Mouse (Mus musculus) liver, postnatal 0 days (tissue): ENCODE data around the gene Armh3. TPM values are rescaled to one million over a fixed set of nuclear protein-coding genes. Genes with fewer than 3 reads are reported as not detected.
"Not testable (repeated sequence)": the region's sequence is repeated elsewhere in the genome, so short reads cannot be mapped to it uniquely, and the experiment has no call there.

ENCODE experiments used
- ATAC-seq: fragments of 200-750 bp; cut with Nextera tagmentation; 2 replicates; pipeline ENCODE4 v1.8.0; 2017; ENCODE audit warnings: mild to moderate bottlenecking, moderate library complexity
- DNase-seq: peaks from one replicate; pipeline ENCODE4 v3.0.0-alpha.2; 2016
- H3K27ac ChIP-seq: fragments of 300-500 bp; sonication (generic); 2 replicates; pipeline ENCODE4 v1.5.1; 2014; ENCODE audit warnings: antibody characterized with exemption, moderate library complexity, mild to moderate bottlenecking, low read depth
- H3K27me3 ChIP-seq: fragments of 300-500 bp; sonication (generic); 2 replicates; pipeline ENCODE4 v1.6.1; 2014; ENCODE audit warnings: low read length, control low read depth, mixed read lengths; ENCODE audit not compliant: insufficient read depth
- H3K36me3 ChIP-seq: fragments of 300-500 bp; sonication (generic); replicated peaks from 2 replicates; pipeline ENCODE4 v1.6.1; 2014; ENCODE audit warnings: mild to moderate bottlenecking, control low read depth, low read length, moderate library complexity, mixed read lengths; ENCODE audit not compliant: insufficient read depth
- H3K4me1 ChIP-seq: fragments of 300-500 bp; sonication (generic); 2 replicates; pipeline ENCODE4 v1.6.1; 2014; ENCODE audit warnings: antibody characterized with exemption, mild to moderate bottlenecking, control low read depth; ENCODE audit not compliant: insufficient read depth
- H3K4me2 ChIP-seq: fragments of 300-500 bp; sonication (generic); 2 replicates; pipeline ENCODE4 v1.6.1; 2014; ENCODE audit warnings: low read depth, mild to moderate bottlenecking, low read length, moderate library complexity, mixed read lengths
- H3K4me3 ChIP-seq: fragments of 300-500 bp; sonication (generic); 2 replicates; pipeline ENCODE4 v1.5.1; 2014; ENCODE audit warnings: low read depth, low read length
- H3K9ac ChIP-seq: fragments of 300-500 bp; sonication (generic); replicated peaks from 2 replicates; pipeline ENCODE4 v1.6.1; 2014; ENCODE audit warnings: mild to moderate bottlenecking, moderate library complexity
- H3K9me3 ChIP-seq: fragments of 300-500 bp; sonication (generic); 2 replicates; pipeline ENCODE4 v1.6.1; 2016; ENCODE audit warnings: mild to moderate bottlenecking, control low read depth, low read length, mixed read lengths
- CTCF ChIP-seq: sonication (generic); IDR thresholded peaks from 2 replicates; pipeline ENCODE4 v1.5.1; 2016; ENCODE audit warnings: antibody characterized with exemption, low read depth
- EP300 ChIP-seq: IDR thresholded peaks from 2 replicates; pipeline ENCODE4 v1.6.1; 2016; ENCODE audit warnings: antibody characterized with exemption, low read depth, mild to moderate bottlenecking
- WGBS: fragments of 180-500 bp; shearing (Covaris S2); extraction: QIAGEN DNeasy Blood & Tissue Kit; methylation state at CpG from one replicate; pipeline ENCODE4 v1.1.7; 2014; ENCODE audit not compliant: insufficient replicate concordance; 5-methylcytosine and 5-hydroxymethylcytosine counted together
- polyA plus RNA-seq: library from polyadenylated mRNA; unstranded; fragments of >200 nt; fragmentation: Nextera tagmentation; extraction: Ambion mirVana; gene quantifications from 2 replicates; pipeline ENCODE4 v1.2.1, GENCODE M21; 2015

Gene Armh3
- polyA plus RNA-seq, 1 experiment from 2014 or later = 3.5 TPM

DNA sequence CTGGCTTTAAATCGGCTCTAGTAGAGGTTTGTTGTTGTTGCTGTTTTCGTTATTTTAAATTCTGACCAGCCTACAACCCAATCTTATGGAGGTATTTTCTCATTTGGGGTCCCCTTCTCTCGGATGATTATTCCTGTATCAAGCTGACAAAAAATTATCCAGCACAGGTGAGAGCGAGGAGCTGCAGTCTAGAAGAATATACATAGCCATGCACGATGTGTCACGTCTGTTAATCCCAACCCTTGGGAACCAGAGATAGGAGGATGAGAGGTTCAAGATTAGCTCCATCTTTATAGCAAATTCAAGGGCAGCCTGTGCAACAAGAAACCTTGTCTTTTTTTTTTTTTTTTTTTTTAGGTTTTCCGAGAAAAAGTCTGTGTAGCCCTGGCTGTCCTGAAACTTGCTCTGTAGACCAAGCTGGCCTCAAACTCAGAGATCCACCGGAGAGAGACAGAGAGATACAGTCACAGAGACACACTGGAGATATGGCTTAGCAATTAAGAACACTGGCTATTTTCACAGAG is 468 bp upstream of the Armh3 start:
- WGBS = 9% methylated on average over 8 of the region's 8 CpGs
- DNase-seq (no peak), ATAC-seq (no peak)
- no peaks in the 10 kb centered on the region for H3K9me3 ChIP-seq
- no peak for TF ChIP-seq CTCF
- no peak for TF ChIP-seq EP300
- peak overlapping the region; percentile 62 for H3K4me3 ChIP-seq
- peak overlapping the region; percentile 85 for H3K4me2 ChIP-seq
- H3K4me1 ChIP-seq = peaks cover 9% of the 10 kb centered on the region
- H3K9ac ChIP-seq = peak overlapping the region; percentile 75
- no peak overlapping the region; the same call in 1 of the 2 replicates for H3K27ac ChIP-seq
- H3K27me3 ChIP-seq = no peaks in the 10 kb centered on the region
- H3K36me3 ChIP-seq = no peaks in the 10 kb centered on the region

DNA sequence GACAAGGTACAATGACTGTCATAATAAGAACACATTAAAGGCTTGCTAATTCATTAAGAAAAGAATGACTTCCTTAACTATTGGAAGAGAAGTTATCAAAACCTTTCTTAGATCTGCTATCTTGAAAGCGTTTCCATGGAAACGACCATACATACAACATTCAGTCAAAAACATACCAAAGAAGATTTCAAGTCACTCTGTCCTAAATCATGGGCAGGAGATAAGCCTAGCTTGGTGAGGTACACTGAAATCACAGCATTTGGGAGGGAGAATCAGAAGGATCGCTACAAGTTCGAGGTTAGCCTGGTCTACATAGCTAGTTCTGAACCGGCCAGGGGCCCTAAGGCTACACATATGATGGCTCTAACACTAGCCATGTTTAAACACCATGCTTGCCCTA is 923 bp downstream of the Armh3 start:
- H3K9ac ChIP-seq = peak overlapping the region; percentile 75
- peak overlapping the region; percentile 85 for H3K4me2 ChIP-seq
- peaks cover 6% of the 10 kb centered on the region for H3K4me1 ChIP-seq
- no peaks in the 10 kb centered on the region for H3K36me3 ChIP-seq
- DNase-seq = no peak
- H3K9me3 ChIP-seq = no peaks in the 10 kb centered on the region
- 44% methylated on average over 5 of the region's 5 CpGs for WGBS
- no peaks in the 10 kb centered on the region for H3K27me3 ChIP-seq
- peak overlapping the region; percentile 90 for H3K27ac ChIP-seq
- peak overlapping the region; percentile 62 for H3K4me3 ChIP-seq
- ATAC-seq = no peak
- no peak for TF ChIP-seq EP300
- no peak for TF ChIP-seq CTCF

- no peak overlapping the region for H3K4me3 ChIP-seq
- H3K27me3 ChIP-seq = no peaks in the 10 kb centered on the region
- DNase-seq (no peak), ATAC-seq (no peak)
- H3K4me2 ChIP-seq = no peak overlapping the region
- H3K4me1 ChIP-seq = peaks cover 6% of the 10 kb centered on the region
- H3K9me3 ChIP-seq = no peaks in the 10 kb centered on the region
- WGBS = 90% methylated on average over 13 of the region's 13 CpGs
- H3K27ac ChIP-seq = no peak overlapping the region
- no peak overlapping the region for H3K9ac ChIP-seq
- no peak for TF ChIP-seq EP300
- no peak for TF ChIP-seq CTCF
- H3K36me3 ChIP-seq = no peaks in the 10 kb centered on the region; the same call in 1 of the 2 replicates
These were observed 4.1 kb downstream of the Armh3 start for GRCm38 (mm10) chr19:45993981-45994737.

DNA sequence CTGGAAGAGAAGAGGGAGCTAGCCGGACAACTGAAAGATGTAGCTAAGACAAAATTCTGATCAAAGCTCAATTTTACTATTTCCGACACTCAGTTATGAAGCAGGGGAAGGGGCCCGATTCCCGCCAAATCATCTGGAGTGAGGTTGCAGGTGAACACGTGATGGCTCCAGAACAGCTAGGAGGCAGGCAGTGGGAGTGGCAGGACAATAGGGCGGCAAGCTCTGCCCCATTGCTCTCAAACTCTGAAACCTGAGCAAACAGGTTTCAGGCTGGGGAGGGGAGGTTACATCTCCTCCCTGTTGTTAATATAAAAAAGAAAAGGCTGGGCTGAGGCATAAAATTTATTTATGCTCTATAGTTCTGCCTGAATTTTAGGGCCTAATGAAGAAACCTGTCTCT is 4.8 kb downstream of the Armh3 start:
- ATAC-seq, H3K9ac ChIP-seq, H3K27ac ChIP-seq, H3K4me1 ChIP-seq, H3K4me3 ChIP-seq, H3K27me3 ChIP-seq, DNase-seq, H3K9me3 ChIP-seq, H3K36me3 ChIP-seq, H3K4me2 ChIP-seq: not testable (repeated sequence)
- WGBS = 84% methylated on average over 6 of the region's 6 CpGs

- no peaks in the 10 kb centered on the region for H3K27me3 ChIP-seq
- WGBS = 82% methylated on average over 3 of the region's 3 CpGs
These were observed 7.1 kb downstream of the Armh3 start for GRCm38 (mm10) chr19:45991171-45991570.

DNA sequence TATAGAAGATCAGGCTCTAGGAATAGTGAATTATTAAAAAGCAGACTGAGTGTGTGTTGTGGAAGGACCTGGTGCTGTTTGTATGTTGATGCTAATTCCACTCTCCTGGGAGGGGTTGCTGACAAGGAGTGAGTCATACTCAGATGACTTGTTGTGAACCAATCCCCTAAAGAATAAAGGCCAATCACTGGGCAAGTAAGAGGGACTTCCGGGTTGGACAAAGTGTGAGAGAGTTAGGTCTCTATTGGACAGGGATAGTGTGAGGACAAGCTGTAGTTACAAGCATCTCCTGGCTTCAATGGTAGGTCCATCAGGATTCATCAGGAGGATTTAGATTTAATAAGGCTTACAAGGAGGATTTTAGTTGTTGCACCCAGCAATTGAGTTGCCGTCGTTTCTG is 10.1 kb downstream of the Armh3 start:
- no peaks in the 10 kb centered on the region for H3K9me3 ChIP-seq
- H3K27ac ChIP-seq = no peak overlapping the region
- no peaks in the 10 kb centered on the region for H3K4me1 ChIP-seq
- H3K9ac ChIP-seq = no peak overlapping the region
- H3K27me3 ChIP-seq = no peaks in the 10 kb centered on the region
- no peak overlapping the region for H3K4me3 ChIP-seq
- H3K36me3 ChIP-seq = no peaks in the 10 kb centered on the region; the same call in 1 of the 2 replicates
- TF ChIP-seq EP300 = no peak
- TF ChIP-seq CTCF = no peak
- ATAC-seq = no peak
- 92% methylated on average over 3 of the region's 3 CpGs for WGBS
- H3K4me2 ChIP-seq = no peak overlapping the region
- no peak for DNase-seq

More at GRCm38 (mm10) chr19:45991171-45991570, 7.1 kb downstream of the Armh3 start:
- H3K4me1 ChIP-seq = no peaks in the 10 kb centered on the region
- no peaks in the 10 kb centered on the region; the same call in 1 of the 2 replicates for H3K36me3 ChIP-seq
- no peak for TF ChIP-seq EP300
- no peak for TF ChIP-seq CTCF
- H3K4me2 ChIP-seq = no peak overlapping the region
- no peak overlapping the region for H3K4me3 ChIP-seq
- no peaks in the 10 kb centered on the region for H3K9me3 ChIP-seq
- H3K27ac ChIP-seq = no peak overlapping the region
- no peak overlapping the region for H3K9ac ChIP-seq
- no peak for DNase-seq
- no peak for ATAC-seq
